Mouse (Mus musculus) thymus, adult 2 months (tissue): ENCODE results near the gene Gbp2. TPM values are rescaled to one million over a fixed set of nuclear protein-coding genes. Genes with fewer than 3 reads are reported as not detected.

Source experiments
- DNase-seq: peaks from one replicate; pipeline ENCODE4 v3.0.0; 2021
- H3K27ac ChIP-seq: fragments of 200-500 bp; 2 replicates; pipeline ENCODE4 v1.5.1; 2012; ENCODE audit warnings: low read length, control low read depth; ENCODE audit not compliant: control insufficient read depth, insufficient read depth
- H3K27me3 ChIP-seq: fragments of 200-500 bp; 2 replicates; pipeline ENCODE4 v1.6.1; 2012; ENCODE audit warnings: mild to moderate bottlenecking, low read length, moderate library complexity, mixed read lengths; ENCODE audit not compliant: control insufficient read depth, insufficient read depth
- H3K36me3 ChIP-seq: fragments of 200-500 bp; 2 replicates; pipeline ENCODE4 v1.6.1; 2012; ENCODE audit warnings: mild to moderate bottlenecking, low read length, moderate library complexity; ENCODE audit not compliant: control insufficient read depth, insufficient read depth
- H3K4me1 ChIP-seq: fragments of 200-500 bp; replicated peaks from 2 replicates; pipeline ENCODE4 v1.6.1; 2012; ENCODE audit warnings: low read length; ENCODE audit not compliant: control insufficient read depth, insufficient read depth
- H3K4me3 ChIP-seq: fragments of 200-500 bp; 2 replicates; pipeline ENCODE4 v1.5.1; 2012; ENCODE audit warnings: mild to moderate bottlenecking, low read length, control low read depth, moderate library complexity; ENCODE audit not compliant: control insufficient read depth, insufficient read depth
- CTCF ChIP-seq: fragments of 200-500 bp; IDR thresholded peaks from 2 replicates; pipeline ENCODE4 v1.5.1; 2012; ENCODE audit warnings: mild to moderate bottlenecking, control low read depth, low read length, moderate library complexity, borderline replicate concordance; ENCODE audit not compliant: control insufficient read depth, poor library complexity, insufficient read depth; ENCODE audit errors: extremely low read depth
- POLR2A ChIP-seq: fragments of 200-500 bp; IDR thresholded peaks from 2 replicates; pipeline ENCODE4 v1.6.1; 2012; ENCODE audit warnings: mild to moderate bottlenecking, low read length, control low read depth, moderate library complexity; ENCODE audit not compliant: control insufficient read depth, poor library complexity, insufficient read depth; ENCODE audit errors: extremely low read depth
- WGBS: fragments of 180-500 bp; shearing (Covaris S2); methylation state at CpG from one replicate; pipeline ENCODE4 v1.1.7; 2018; 5-methylcytosine and 5-hydroxymethylcytosine counted together
- polyA plus RNA-seq: library from polyadenylated mRNA; depleted of rRNA; stranded (reverse); fragments of >200 nt; gene quantifications from 2 replicates; pipeline ENCODE4 v1.2.3, GENCODE M21; 2012

Gbp2 gene
- polyA plus RNA-seq, 1 experiment = 22.2 TPM

DNA sequence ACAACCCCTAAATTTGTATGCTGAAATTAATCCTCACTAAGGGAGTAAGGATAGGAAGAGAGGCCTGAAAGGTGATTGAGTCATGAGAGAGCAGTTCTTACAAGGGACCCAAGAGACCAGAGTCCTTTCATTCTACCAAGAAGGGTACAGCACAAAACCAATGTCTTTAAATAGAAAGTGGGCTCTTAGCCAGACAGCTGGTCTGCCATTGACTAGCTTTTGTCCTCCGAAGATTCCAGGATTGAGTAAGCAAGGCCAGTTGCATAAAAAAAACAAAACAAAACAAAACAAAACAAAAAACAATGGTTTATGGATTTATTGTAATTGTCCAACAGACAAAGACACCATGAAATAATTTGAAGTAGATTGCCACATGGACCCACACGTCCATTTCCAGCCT, 31.5 kb upstream of the Gbp2 start:
- Histone ChIP-seq H3K27me3 (no peaks in the 10 kb centered on the region), H3K36me3 (no peaks in the 10 kb centered on the region), H3K4me3 (no peak overlapping the region), H3K27ac (no peak overlapping the region), H3K4me1 (no peaks in the 10 kb centered on the region)
- no peak for DNase-seq
- 88% methylated on average over 2 of the region's 2 CpGs for WGBS
- TF ChIP-seq CTCF (no peak), POLR2A (no peak)

DNA sequence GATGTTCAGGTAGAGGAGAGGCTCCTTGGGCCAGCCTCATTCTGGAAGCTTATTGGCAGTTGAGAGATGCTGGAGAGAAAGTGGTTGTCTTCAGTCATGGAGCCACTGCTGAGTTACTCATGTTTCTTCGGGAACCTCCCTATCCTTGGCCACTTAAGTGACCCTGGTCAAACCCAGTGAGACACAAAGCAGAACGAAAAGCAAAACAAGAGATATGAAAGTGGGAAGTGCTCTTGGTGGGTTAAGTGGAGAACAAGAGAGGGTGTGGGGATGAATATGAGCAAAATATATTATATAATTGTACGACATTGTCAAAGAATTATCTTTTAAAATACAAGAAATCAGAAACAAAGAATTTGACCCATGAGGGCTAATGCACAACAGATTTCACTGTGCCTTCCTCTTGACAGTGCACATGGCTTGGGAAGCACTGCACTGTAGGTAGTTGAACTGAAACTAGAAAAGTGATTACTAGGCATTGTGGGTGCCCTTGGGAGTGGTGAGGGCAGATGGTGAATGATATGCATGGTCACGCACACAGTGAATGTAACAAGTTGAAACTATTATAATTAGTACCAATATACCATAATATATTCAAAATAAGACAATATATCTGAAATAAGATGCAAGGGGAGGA, 29.9 kb upstream of the Gbp2 start:
- 85% methylated on average over 4 of the region's 4 CpGs for WGBS
- H3K27me3 ChIP-seq = no peaks in the 10 kb centered on the region

DNA sequence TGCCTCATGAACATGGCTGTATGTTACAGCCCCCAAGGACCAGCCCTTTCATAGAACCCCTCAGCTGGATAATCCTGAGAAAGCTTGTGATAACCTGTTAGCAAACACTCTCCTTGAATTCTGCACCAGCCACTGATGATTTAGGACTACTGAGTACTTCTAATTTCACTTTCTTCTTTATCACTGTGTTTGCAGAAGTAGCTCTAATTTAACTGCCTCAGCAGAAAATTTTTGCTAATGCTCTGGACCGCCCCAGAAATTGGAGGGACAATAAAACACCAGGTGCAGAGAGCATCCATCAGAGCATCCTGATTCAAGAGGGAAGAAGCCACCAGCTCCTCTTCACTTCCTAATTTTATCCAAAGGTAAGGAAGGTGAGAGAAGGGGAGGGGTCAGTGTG, 25.9 kb upstream of the Gbp2 start, which contains the start of gene Gbp2b:
Gene Gbp2b, plus strand, starts transcription at position 301 of the 400 bp plus-strand sequence.
- TF ChIP-seq CTCF = no peak
- no peak for TF ChIP-seq POLR2A
- H3K36me3 ChIP-seq = no peaks in the 10 kb centered on the region
- DNase-seq = no peak
- 92% methylated on average over 1 of the region's 1 CpGs for WGBS
- no peak within 1 kb of the TSS for H3K4me3 ChIP-seq
- no peak within 1 kb of the TSS for H3K27ac ChIP-seq
- no peaks in the 10 kb centered on the region for H3K4me1 ChIP-seq
- H3K27me3 ChIP-seq = no peaks in the 10 kb centered on the region

More for the DNA sequence above, 29.9 kb upstream of the Gbp2 start:
- H3K36me3 ChIP-seq = no peaks in the 10 kb centered on the region
- no peak for DNase-seq
- H3K4me1 ChIP-seq = no peaks in the 10 kb centered on the region
- TF ChIP-seq CTCF = no peak
- TF ChIP-seq POLR2A = no peak
- no peak overlapping the region for H3K27ac ChIP-seq
- H3K4me3 ChIP-seq = no peak overlapping the region

- 64% methylated on average over 3 of the region's 3 CpGs for WGBS
- no peaks in the 10 kb centered on the region for H3K4me1 ChIP-seq
- no peaks in the 10 kb centered on the region for H3K27me3 ChIP-seq
- no peak for DNase-seq
- no peak overlapping the region for H3K4me3 ChIP-seq
- H3K36me3 ChIP-seq = no peaks in the 10 kb centered on the region
- H3K27ac ChIP-seq = no peak overlapping the region
- no peak for TF ChIP-seq CTCF
- no peak for TF ChIP-seq POLR2A
These were observed 22.5 kb upstream of the Gbp2 start for GRCm38 (mm10) chr3:142597923-142598322.

DNA sequence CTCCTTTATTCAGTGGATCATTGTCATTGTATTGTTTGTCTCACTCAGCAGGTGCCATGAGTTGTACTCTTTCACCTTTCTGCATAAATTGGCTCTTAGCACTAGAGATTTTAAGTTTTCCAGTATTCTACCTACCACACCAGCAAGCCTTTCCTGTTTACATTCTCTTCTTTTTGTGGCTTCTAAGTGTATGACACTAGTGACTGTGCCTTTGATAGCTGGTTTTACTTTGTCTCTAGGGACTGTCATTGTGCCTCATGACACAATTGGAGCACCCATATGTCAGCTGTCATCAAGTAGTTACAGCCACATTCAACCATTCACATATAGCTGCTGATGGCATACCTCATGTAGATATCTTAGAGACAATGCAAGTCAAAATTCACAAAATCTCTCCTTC, 18.7 kb upstream of the Gbp2 start:
- no peak overlapping the region for H3K27ac ChIP-seq
- H3K36me3 ChIP-seq = no peaks in the 10 kb centered on the region
- H3K4me3 ChIP-seq = no peak overlapping the region
- TF ChIP-seq CTCF (no peak), POLR2A (no peak)
- no peak for DNase-seq
- H3K27me3 ChIP-seq = no peaks in the 10 kb centered on the region
- no peaks in the 10 kb centered on the region for H3K4me1 ChIP-seq

DNA sequence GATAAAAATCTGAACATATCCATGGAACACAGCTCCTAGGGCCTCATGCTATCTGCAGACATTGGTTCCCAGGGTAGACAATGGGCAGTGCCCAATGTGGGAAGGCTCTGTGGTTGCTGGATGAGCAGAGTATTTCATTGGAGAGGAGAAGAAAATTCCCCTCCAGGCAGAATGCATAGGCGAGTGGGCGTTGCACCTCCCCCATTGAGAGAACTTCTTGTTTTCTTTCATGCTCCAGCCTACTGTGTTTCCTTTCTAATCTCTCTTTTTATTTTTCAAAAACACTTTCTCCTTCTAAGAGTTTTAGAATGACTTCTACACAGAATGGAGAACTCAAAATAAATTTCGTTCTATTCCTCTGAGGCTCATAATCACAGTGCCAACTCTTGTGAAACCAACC, 1.7 kb upstream of the Gbp2 start:
- no peak for DNase-seq

GRCm38 (mm10) chr3:142619606-142620005, 796 bp upstream of the Gbp2 start:
- no peaks in the 10 kb centered on the region for H3K36me3 ChIP-seq
- peak overlapping the region; percentile 13; the same call in 1 of the 2 replicates for H3K27ac ChIP-seq
- H3K27me3 ChIP-seq = no peaks in the 10 kb centered on the region
- H3K4me1 ChIP-seq = peaks cover 3% of the 10 kb centered on the region
- 76% methylated on average over 1 of the region's 1 CpGs for WGBS
- H3K4me3 ChIP-seq = no peak overlapping the region
- DNase-seq = no peak
- no peak for TF ChIP-seq POLR2A
- no peak for TF ChIP-seq CTCF

More for the DNA sequence above, 1.7 kb upstream of the Gbp2 start:
- peak overlapping the region; percentile 34; the same call in 1 of the 2 replicates for H3K27ac ChIP-seq
- H3K4me3 ChIP-seq = no peak overlapping the region
- H3K36me3 ChIP-seq = no peaks in the 10 kb centered on the region
- H3K4me1 ChIP-seq = peaks cover 3% of the 10 kb centered on the region
- no peaks in the 10 kb centered on the region for H3K27me3 ChIP-seq
- 82% methylated on average over 3 of the region's 3 CpGs for WGBS
- no peak for TF ChIP-seq CTCF
- TF ChIP-seq POLR2A = no peak
